In the genomic region with DNA sequence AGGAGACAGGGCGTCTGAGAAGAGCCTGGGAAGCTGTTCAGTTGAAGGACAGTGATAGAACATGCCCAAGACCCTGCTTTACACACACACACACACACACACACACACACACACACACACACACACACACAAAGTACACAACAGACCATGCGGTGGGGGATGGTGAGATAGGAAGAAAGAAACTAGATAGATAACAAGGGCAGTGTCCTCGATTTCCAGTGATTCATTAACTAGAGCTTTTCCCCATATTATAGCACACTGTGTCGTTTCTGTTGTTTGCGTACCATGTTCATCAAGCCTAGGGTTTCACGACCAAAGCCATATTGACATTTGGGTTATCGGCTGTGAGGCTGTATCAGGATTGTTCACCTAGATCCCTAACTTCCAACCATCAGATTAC, we compare ENCODE assay signal across 17 mouse cellular contexts.
"Had no signal": no experiment of that assay in that cellular context is flagged by ENCODE, and none has a peak within 500 bp of the region (broad histone marks: within the 10 kb centered on the region; RNA-seq: fewer than 3 reads in every experiment).

No protein-coding gene starts in this region.

- H3K4me1 ChIP-seq: midbrain, embryonic 12.5 days had no signal

- H3K27ac ChIP-seq: hindbrain, embryonic 13.5 days; layer of hippocampus, adult 2 months; limb, embryonic 10.5 days; lung, embryonic 15.5 days; macrophage; midbrain, embryonic 12.5 days; neural tube, embryonic 13.5 days; stomach, postnatal 0 days had no signal

- H3K4me3 ChIP-seq: hindbrain, embryonic 13.5 days; layer of hippocampus, adult 2 months; limb, embryonic 10.5 days; lung, embryonic 15.5 days; megakaryocyte, embryonic 14.5 days; midbrain, embryonic 12.5 days; neural tube, embryonic 13.5 days had no signal

- H3K27me3 ChIP-seq: hindbrain, embryonic 13.5 days; lung, embryonic 15.5 days; midbrain, embryonic 12.5 days; neural tube, embryonic 13.5 days had no signal

- H3K4me2 ChIP-seq: hindbrain, embryonic 13.5 days; lung, embryonic 15.5 days; midbrain, embryonic 12.5 days; neural tube, embryonic 13.5 days had no signal

- H3K9me3 ChIP-seq: hindbrain, embryonic 13.5 days; limb, embryonic 10.5 days; lung, embryonic 15.5 days; megakaryocyte, embryonic 14.5 days; midbrain, embryonic 12.5 days; neural tube, embryonic 13.5 days had no signal

- DNase-seq: kidney, adult 18-20 months; kidney, postnatal 10 days; kidney, postnatal 4 days; lung, postnatal 14 days; retina, postnatal 1 day; right cerebral cortex, postnatal 14 days; thymus, postnatal 4 days had no signal

- ATAC-seq: midbrain, embryonic 16.5 days had no signal

- H3K9ac ChIP-seq: hindbrain, embryonic 13.5 days; lung, embryonic 15.5 days; midbrain, embryonic 12.5 days; neural tube, embryonic 13.5 days had no signal
